Mouse (Mus musculus) embryonic facial prominence, embryonic 12.5 days (tissue): ENCODE data around the gene Lrrc9. TPM values are rescaled to one million over a fixed set of nuclear protein-coding genes. Genes with fewer than 3 reads are reported as not detected.

Experiments
- ATAC-seq: fragments of 200-750 bp; cut with Nextera tagmentation; 2 replicates; pipeline ENCODE4 v1.8.0; 2017; ENCODE audit not compliant: insufficient number of reproducible peaks, insufficient read depth, low FRiP score, low TSS enrichment
- H3K27ac ChIP-seq: fragments of 300-500 bp; sonication (generic); 2 replicates; pipeline ENCODE4 v1.5.1; 2016; ENCODE audit warnings: mild to moderate bottlenecking
- H3K27me3 ChIP-seq: fragments of 300-500 bp; sonication (generic); 2 replicates; pipeline ENCODE4 v1.6.1; 2016; ENCODE audit warnings: mild to moderate bottlenecking, moderate library complexity
- H3K36me3 ChIP-seq: fragments of 300-500 bp; sonication (generic); 2 replicates; pipeline ENCODE4 v1.6.1; 2016; ENCODE audit warnings: mild to moderate bottlenecking
- H3K4me1 ChIP-seq: fragments of 300-500 bp; sonication (generic); 2 replicates; pipeline ENCODE4 v1.6.1; 2016
- H3K4me2 ChIP-seq: fragments of 300-500 bp; sonication (generic); replicated peaks from 2 replicates; pipeline ENCODE4 v1.6.1; 2016; ENCODE audit warnings: mild to moderate bottlenecking, moderate library complexity
- H3K4me3 ChIP-seq: fragments of 300-500 bp; sonication (generic); 2 replicates; pipeline ENCODE4 v1.5.1; 2016; ENCODE audit warnings: mild to moderate bottlenecking
- H3K9ac ChIP-seq: fragments of 300-500 bp; sonication (generic); 2 replicates; pipeline ENCODE4 v1.6.1; 2016; ENCODE audit warnings: mild to moderate bottlenecking, moderate library complexity
- H3K9me3 ChIP-seq: fragments of 300-500 bp; sonication (generic); 2 replicates; pipeline ENCODE4 v1.6.1; 2016; ENCODE audit warnings: mild to moderate bottlenecking, moderate library complexity
- WGBS: fragments of 180-500 bp; shearing (Covaris S2); methylation state at CpG from one replicate; pipeline ENCODE4 v1.1.7; 2016; 5-methylcytosine and 5-hydroxymethylcytosine counted together
- polyA plus RNA-seq: library from polyadenylated mRNA; unstranded; fragments of >200 nt; fragmentation: Nextera tagmentation; extraction: Ambion mirVana; gene quantifications from 2 replicates; pipeline ENCODE4 v1.2.1, GENCODE M21; 2016

The Lrrc9 gene
- 1.3 and 2.4 TPM in 2 replicates for polyA plus RNA-seq

- peak within 1 kb of the TSS; percentile 87 for H3K4me2 ChIP-seq
- H3K4me1 ChIP-seq, result no peaks in the 10 kb centered on the region
- ATAC-seq, result peak; percentile 90
- H3K27ac ChIP-seq, result no peak within 1 kb of the TSS
- no peaks in the 10 kb centered on the region for H3K27me3 ChIP-seq
- peak within 1 kb of the TSS; percentile 63 for H3K9ac ChIP-seq
- peak within 1 kb of the TSS; percentile 50 for H3K4me3 ChIP-seq
- WGBS, result under 1% methylated on average over 31 of the region's 31 CpGs
- no peaks in the 10 kb centered on the region for H3K36me3 ChIP-seq
- H3K9me3 ChIP-seq, result no peaks in the 10 kb centered on the region
Observed at GRCm38 (mm10) chr12:72441839-72442576, at the start of gene Lrrc9. Gene Lrrc9 (plus strand): TSS chr12:72441866.

- Histone ChIP-seq H3K27ac (no peak overlapping the region), H3K9ac (no peak overlapping the region), H3K27me3 (no peaks in the 10 kb centered on the region), H3K4me1 (no peaks in the 10 kb centered on the region), H3K4me2 (0 out of 2 replicates have a peak overlapping the region, but pooled peaks have one; percentile 11), H3K4me3 (no peak overlapping the region), H3K9me3 (no peaks in the 10 kb centered on the region), H3K36me3 (no peaks in the 10 kb centered on the region)
- WGBS, result 52% methylated on average over 13 of the region's 13 CpGs
- no peak for ATAC-seq
Observed at GRCm38 (mm10) chr12:72393046-72393805, 48.4 kb upstream of the Lrrc9 start.

GRCm38 (mm10) chr12:72405031-72405430 is 36.6 kb upstream of the Lrrc9 start:
- no peak overlapping the region for H3K4me3 ChIP-seq
- 43% methylated on average over 4 of the region's 5 CpGs for WGBS
- H3K4me2 ChIP-seq, result no peak overlapping the region
- H3K27ac ChIP-seq, result no peak overlapping the region
- H3K27me3 ChIP-seq, result peaks cover 29% of the 10 kb centered on the region
- no peaks in the 10 kb centered on the region for H3K9me3 ChIP-seq
- H3K36me3 ChIP-seq, result no peaks in the 10 kb centered on the region
- no peak for ATAC-seq
- H3K4me1 ChIP-seq, result peaks cover 11% of the 10 kb centered on the region
- H3K9ac ChIP-seq, result no peak overlapping the region

- peaks cover 11% of the 10 kb centered on the region for H3K4me1 ChIP-seq
- peaks cover 33% of the 10 kb centered on the region for H3K27me3 ChIP-seq
- H3K9ac ChIP-seq, result no peak overlapping the region
- ATAC-seq, result no peak
- H3K27ac ChIP-seq, result no peak overlapping the region
- peak overlapping the region; percentile 98 for H3K4me2 ChIP-seq
- no peaks in the 10 kb centered on the region for H3K36me3 ChIP-seq
- H3K4me3 ChIP-seq, result peak overlapping the region; percentile 68
- no peaks in the 10 kb centered on the region for H3K9me3 ChIP-seq
- 5% methylated on average over 11 of the region's 11 CpGs for WGBS
Observed at GRCm38 (mm10) chr12:72407146-72407545, 34.5 kb upstream of the Lrrc9 start.

- H3K4me2 ChIP-seq, result peak overlapping the region; percentile 98
- under 1% methylated on average over 17 of the region's 17 CpGs for WGBS
- no peak overlapping the region for H3K27ac ChIP-seq
- peaks cover 11% of the 10 kb centered on the region for H3K4me1 ChIP-seq
- peak overlapping the region; percentile 68 for H3K4me3 ChIP-seq
- no peaks in the 10 kb centered on the region for H3K36me3 ChIP-seq
- ATAC-seq, result no peak
- H3K9ac ChIP-seq, result peak overlapping the region; percentile 52; the same call in 1 of the 2 replicates
- peaks cover 33% of the 10 kb centered on the region for H3K27me3 ChIP-seq
- H3K9me3 ChIP-seq, result no peaks in the 10 kb centered on the region
Observed at GRCm38 (mm10) chr12:72407721-72408110, 34.0 kb upstream of the Lrrc9 start.

- peaks cover 33% of the 10 kb centered on the region for H3K27me3 ChIP-seq
- H3K27ac ChIP-seq, result no peak overlapping the region
- peak overlapping the region; percentile 98 for H3K4me2 ChIP-seq
- peaks cover 11% of the 10 kb centered on the region for H3K4me1 ChIP-seq
- peak overlapping the region; percentile 52 for H3K9ac ChIP-seq
- under 1% methylated on average over 58 of the region's 63 CpGs for WGBS
- no peaks in the 10 kb centered on the region for H3K9me3 ChIP-seq
- peak; percentile 81; the same call in 1 of the 2 replicates for ATAC-seq
- H3K4me3 ChIP-seq, result peak overlapping the region; percentile 68
- H3K36me3 ChIP-seq, result no peaks in the 10 kb centered on the region
Observed at GRCm38 (mm10) chr12:72408111-72408891, 33.4 kb upstream of the Lrrc9 start.

GRCm38 (mm10) chr12:72408954-72409353 is 32.7 kb upstream of the Lrrc9 start, which contains the start of gene Rtn1:
Gene Rtn1 (minus strand): TSS chr12:72409054.
- H3K4me1 ChIP-seq, result peaks cover 11% of the 10 kb centered on the region
- no peak within 1 kb of the TSS for H3K27ac ChIP-seq
- H3K36me3 ChIP-seq, result no peaks in the 10 kb centered on the region
- peak within 1 kb of the TSS; percentile 68 for H3K4me3 ChIP-seq
- no peak for ATAC-seq
- peak within 1 kb of the TSS; percentile 52 for H3K9ac ChIP-seq
- H3K9me3 ChIP-seq, result no peaks in the 10 kb centered on the region
- H3K4me2 ChIP-seq, result peak within 1 kb of the TSS; percentile 98
- peaks cover 33% of the 10 kb centered on the region for H3K27me3 ChIP-seq
- WGBS, result 35% methylated on average over 6 of the region's 6 CpGs

- Histone ChIP-seq H3K4me1 (no peaks in the 10 kb centered on the region), H3K4me2 (no peak overlapping the region), H3K36me3 (no peaks in the 10 kb centered on the region), H3K9ac (no peak overlapping the region), H3K27me3 (no peaks in the 10 kb centered on the region), H3K27ac (no peak overlapping the region), H3K9me3 (no peaks in the 10 kb centered on the region), H3K4me3 (no peak overlapping the region)
- no peak for ATAC-seq
- WGBS, result 32% methylated on average over 3 of the region's 3 CpGs
Observed at GRCm38 (mm10) chr12:72417762-72418161, 23.9 kb upstream of the Lrrc9 start.

GRCm38 (mm10) chr12:72422681-72423080 is 19.0 kb upstream of the Lrrc9 start:
- Histone ChIP-seq H3K9ac (no peak overlapping the region), H3K27ac (no peak overlapping the region), H3K4me1 (no peaks in the 10 kb centered on the region), H3K9me3 (no peaks in the 10 kb centered on the region), H3K4me2 (no peak overlapping the region), H3K4me3 (no peak overlapping the region), H3K27me3 (no peaks in the 10 kb centered on the region), H3K36me3 (no peaks in the 10 kb centered on the region)
- WGBS, result 47% methylated on average over 4 of the region's 4 CpGs
- ATAC-seq, result no peak

- H3K27me3 ChIP-seq, result no peaks in the 10 kb centered on the region
- no peaks in the 10 kb centered on the region for H3K9me3 ChIP-seq
- no peak overlapping the region for H3K4me3 ChIP-seq
- peak overlapping the region; percentile 35 for H3K4me2 ChIP-seq
- no peaks in the 10 kb centered on the region for H3K36me3 ChIP-seq
- WGBS, result 24% methylated on average over 11 of the region's 11 CpGs
- no peak overlapping the region for H3K9ac ChIP-seq
- no peaks in the 10 kb centered on the region for H3K4me1 ChIP-seq
- H3K27ac ChIP-seq, result no peak overlapping the region
- ATAC-seq, result no peak
Observed at GRCm38 (mm10) chr12:72427722-72428126, 13.9 kb upstream of the Lrrc9 start.

GRCm38 (mm10) chr12:72432209-72432608 is 9.5 kb upstream of the Lrrc9 start:
- Histone ChIP-seq H3K9me3 (no peaks in the 10 kb centered on the region), H3K9ac (no peak overlapping the region), H3K4me1 (no peaks in the 10 kb centered on the region), H3K36me3 (no peaks in the 10 kb centered on the region), H3K27ac (no peak overlapping the region), H3K27me3 (no peaks in the 10 kb centered on the region), H3K4me2 (no peak overlapping the region), H3K4me3 (no peak overlapping the region)
- ATAC-seq, result no peak
- WGBS, result 85% methylated on average over 4 of the region's 4 CpGs
